Mouse (Mus musculus): ENCODE data around the gene Dnttip1. TPM values are rescaled to one million over a fixed set of nuclear protein-coding genes. Genes with fewer than 3 reads are reported as not detected.
A peak's percentile ranks its signal among the peaks of the same experiment; 100 is the strongest.
"Not testable (repeated sequence)": the region's sequence is repeated elsewhere in the genome, so short reads cannot be mapped to it uniquely, and the experiment has no call there.

Dnttip1 gene
- polyA plus RNA-seq, 1 experiment from 2014 or later = 82.0 TPM

DNA sequence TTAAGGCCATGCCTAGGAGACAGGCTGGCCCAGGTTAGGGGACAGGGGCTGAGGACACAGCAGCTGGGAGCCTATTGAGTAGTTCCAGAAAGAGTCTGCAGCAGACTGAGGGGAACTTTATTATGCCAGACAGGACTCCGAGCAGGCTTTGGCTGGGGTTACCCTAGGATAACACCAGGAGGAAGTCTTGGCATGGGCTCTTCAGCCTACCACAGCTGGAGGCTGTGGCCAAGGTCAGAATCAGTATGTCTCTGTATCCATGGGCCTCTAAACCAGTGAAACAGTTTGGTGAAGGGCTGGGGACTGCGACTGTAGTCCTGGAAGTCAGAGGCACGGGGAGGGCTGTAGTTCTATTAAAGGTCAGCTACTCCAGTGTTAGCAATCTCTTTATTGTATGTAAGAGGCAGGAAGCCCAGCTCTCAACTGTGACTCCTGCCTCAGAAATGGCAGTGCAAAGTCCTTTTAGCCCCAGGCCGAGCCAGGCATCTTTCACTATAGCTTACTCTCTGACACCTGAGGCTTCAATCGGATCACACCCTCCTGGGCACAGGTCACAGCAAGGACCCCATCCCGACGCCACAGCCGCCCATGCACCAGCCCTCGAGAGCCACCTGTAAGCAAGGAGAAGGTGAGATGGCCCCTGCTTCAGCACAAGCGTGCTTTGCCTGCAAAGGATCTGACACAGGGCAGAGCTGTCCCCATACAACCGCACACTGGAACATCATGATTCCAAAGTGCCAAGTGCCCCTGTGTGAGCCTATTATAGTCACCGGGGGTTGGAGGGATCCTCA lies 46.8 kb downstream of the Dnttip1 start:
- Histone ChIP-seq H3K27ac (replicated peaks; ENCODE audit: low read depth, low read length) (no peak overlapping the region), H3K4me3 (ENCODE audit: low read depth, low read length) (no peak overlapping the region), H3K4me2 (ENCODE audit: low read depth, low read length) (no peak overlapping the region), H3K36me3 (replicated peaks; ENCODE audit: control insufficient read depth, insufficient read depth, low read depth, low read length) (peaks cover 4% of the 10 kb centered on the region), H3K9me3 (replicated peaks; ENCODE audit: control insufficient read depth, low read length) (no peaks in the 10 kb centered on the region), H3K9ac (replicated peaks; ENCODE audit: low read length) (no peak overlapping the region), H3K4me1 (ENCODE audit: control insufficient read depth, insufficient read depth, low read length) (no peaks in the 10 kb centered on the region), H3K27me3 (ENCODE audit: control insufficient read depth, insufficient read depth, low read length) (no peaks in the 10 kb centered on the region)
- ATAC-seq (replicated peaks; ENCODE audit: insufficient number of reproducible peaks, low FRiP score, low TSS enrichment, low read depth) = no peak; the same call in 1 of the 2 replicates
- WGBS = 88% methylated on average over 12 of the region's 12 CpGs
- DNase-seq (ENCODE audit: low spot score) = no peak

GRCm38 (mm10) chr2:164793236-164793635 lies 47.5 kb downstream of the Dnttip1 start:
- H3K4me3 ChIP-seq (ENCODE audit: low read depth, low read length) = no peak overlapping the region
- no peak overlapping the region for H3K4me2 ChIP-seq (ENCODE audit: low read depth, low read length)
- no peaks in the 10 kb centered on the region for H3K4me1 ChIP-seq (ENCODE audit: control insufficient read depth, insufficient read depth, low read length)
- no peaks in the 10 kb centered on the region for H3K9me3 ChIP-seq (replicated peaks; ENCODE audit: control insufficient read depth, low read length)
- WGBS = 80% methylated on average over 3 of the region's 3 CpGs
- H3K27me3 ChIP-seq (ENCODE audit: control insufficient read depth, insufficient read depth, low read length) = no peaks in the 10 kb centered on the region
- peaks cover 4% of the 10 kb centered on the region for H3K36me3 ChIP-seq (replicated peaks; ENCODE audit: control insufficient read depth, insufficient read depth, low read depth, low read length)
- H3K9ac ChIP-seq (replicated peaks; ENCODE audit: low read length) = no peak overlapping the region
- no peak overlapping the region for H3K27ac ChIP-seq (replicated peaks; ENCODE audit: low read depth, low read length)
- ATAC-seq (replicated peaks; ENCODE audit: insufficient number of reproducible peaks, low FRiP score, low TSS enrichment, low read depth) (no peak), DNase-seq (ENCODE audit: low spot score) (peak; percentile 74)

DNA sequence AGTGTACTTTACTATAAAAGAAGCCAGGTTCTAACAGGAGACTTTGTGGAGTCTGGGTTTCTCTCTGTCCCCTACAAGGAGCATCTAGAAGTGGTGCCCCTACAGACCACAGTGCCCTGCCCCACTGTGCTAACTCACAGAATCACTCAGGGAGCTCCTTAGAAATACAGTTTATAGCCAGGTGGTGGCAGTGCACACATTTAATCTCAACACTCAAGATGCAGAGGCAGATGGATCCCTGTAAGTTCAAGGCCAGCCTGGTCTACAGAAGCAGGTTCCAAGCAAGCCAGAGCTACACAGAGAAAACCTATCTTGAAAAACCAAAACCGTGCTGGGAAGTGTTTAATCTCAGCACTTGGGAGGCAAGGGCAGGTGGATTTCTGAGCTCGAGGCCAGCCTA lies 48.0 kb downstream of the Dnttip1 start:
- no peak for ATAC-seq (replicated peaks; ENCODE audit: insufficient number of reproducible peaks, low FRiP score, low TSS enrichment, low read depth)
- no peaks in the 10 kb centered on the region for H3K27me3 ChIP-seq (ENCODE audit: control insufficient read depth, insufficient read depth, low read length)
- DNase-seq (ENCODE audit: low spot score) = peak; percentile 26
- no peak overlapping the region for H3K9ac ChIP-seq (replicated peaks; ENCODE audit: low read length)
- no peak overlapping the region for H3K27ac ChIP-seq (replicated peaks; ENCODE audit: low read depth, low read length)
- H3K4me1 ChIP-seq (ENCODE audit: control insufficient read depth, insufficient read depth, low read length) = no peaks in the 10 kb centered on the region
- 96% methylated on average over 2 of the region's 2 CpGs for WGBS
- no peak overlapping the region for H3K4me2 ChIP-seq (ENCODE audit: low read depth, low read length)
- no peak overlapping the region for H3K4me3 ChIP-seq (ENCODE audit: low read depth, low read length)
- no peaks in the 10 kb centered on the region for H3K9me3 ChIP-seq (replicated peaks; ENCODE audit: control insufficient read depth, low read length)
- H3K36me3 ChIP-seq (replicated peaks; ENCODE audit: control insufficient read depth, insufficient read depth, low read depth, low read length) = peaks cover 4% of the 10 kb centered on the region

DNA sequence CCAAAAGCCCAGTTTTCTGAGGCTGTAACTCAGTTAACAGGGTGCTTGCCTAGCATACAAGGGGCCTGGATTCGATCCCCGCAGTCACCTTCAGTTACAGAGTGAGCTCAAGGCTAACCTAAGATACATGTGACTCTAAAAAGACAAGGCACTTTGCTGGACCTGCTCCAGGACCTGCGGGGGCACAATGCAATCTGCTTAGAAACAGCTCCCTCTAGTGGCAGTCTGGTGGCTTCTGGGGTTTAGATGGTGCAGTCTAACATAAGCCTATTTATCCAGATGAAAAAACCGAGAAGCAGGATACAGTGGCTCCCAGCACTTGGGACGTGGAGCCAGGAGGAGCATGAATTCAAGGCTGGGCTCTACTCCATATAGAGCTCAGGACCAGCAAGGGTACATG lies 48.5 kb downstream of the Dnttip1 start:
- no peak overlapping the region for H3K9ac ChIP-seq (replicated peaks; ENCODE audit: low read length)
- H3K27ac ChIP-seq (replicated peaks; ENCODE audit: low read depth, low read length) = no peak overlapping the region
- 30% methylated on average over 5 of the region's 5 CpGs for WGBS
- H3K9me3 ChIP-seq (replicated peaks; ENCODE audit: control insufficient read depth, low read length) = no peaks in the 10 kb centered on the region
- no peak overlapping the region for H3K4me3 ChIP-seq (ENCODE audit: low read depth, low read length)
- ATAC-seq (replicated peaks; ENCODE audit: insufficient number of reproducible peaks, low FRiP score, low TSS enrichment, low read depth) (peak; percentile 41; the same call in 1 of the 2 replicates), DNase-seq (ENCODE audit: low spot score) (peak; percentile 93)
- H3K27me3 ChIP-seq (ENCODE audit: control insufficient read depth, insufficient read depth, low read length) = no peaks in the 10 kb centered on the region
- H3K4me2 ChIP-seq (ENCODE audit: low read depth, low read length) = no peak overlapping the region
- H3K36me3 ChIP-seq (replicated peaks; ENCODE audit: control insufficient read depth, insufficient read depth, low read depth, low read length) = peaks cover 4% of the 10 kb centered on the region
- no peaks in the 10 kb centered on the region for H3K4me1 ChIP-seq (ENCODE audit: control insufficient read depth, insufficient read depth, low read length)

DNA sequence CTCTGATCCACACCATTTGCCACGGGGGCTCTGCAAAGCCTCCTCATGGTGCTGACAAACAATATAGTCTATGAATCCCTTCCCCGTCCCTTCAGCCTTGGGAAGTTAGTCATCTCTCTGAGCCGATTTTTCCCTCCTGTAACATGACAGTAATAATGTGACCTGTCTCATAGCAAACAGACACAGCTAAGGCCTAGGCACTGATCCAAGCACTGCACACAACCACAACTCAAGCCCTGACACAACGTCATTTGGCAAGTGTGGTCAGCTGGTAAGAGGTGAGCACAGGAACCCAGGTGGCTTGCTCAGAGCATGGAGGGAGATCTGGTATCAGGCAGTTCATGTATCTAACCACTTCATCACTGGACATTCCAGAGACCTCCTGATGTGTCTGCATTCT lies 50.1 kb downstream of the Dnttip1 start:
- no peak overlapping the region for H3K4me3 ChIP-seq (ENCODE audit: low read depth, low read length)
- H3K9me3 ChIP-seq (replicated peaks; ENCODE audit: control insufficient read depth, low read length) = no peaks in the 10 kb centered on the region
- no peak overlapping the region for H3K4me2 ChIP-seq (ENCODE audit: low read depth, low read length)
- H3K27me3 ChIP-seq (ENCODE audit: control insufficient read depth, insufficient read depth, low read length) = no peaks in the 10 kb centered on the region
- H3K9ac ChIP-seq (replicated peaks; ENCODE audit: low read length) = no peak overlapping the region
- WGBS = 87% methylated on average over 4 of the region's 4 CpGs
- no peak overlapping the region for H3K27ac ChIP-seq (replicated peaks; ENCODE audit: low read depth, low read length)
- ATAC-seq (replicated peaks; ENCODE audit: insufficient number of reproducible peaks, low FRiP score, low TSS enrichment, low read depth) (no peak), DNase-seq (ENCODE audit: low spot score) (no peak)
- H3K36me3 ChIP-seq (replicated peaks; ENCODE audit: control insufficient read depth, insufficient read depth, low read depth, low read length) = peaks cover 4% of the 10 kb centered on the region
- H3K4me1 ChIP-seq (ENCODE audit: control insufficient read depth, insufficient read depth, low read length) = no peaks in the 10 kb centered on the region

DNA sequence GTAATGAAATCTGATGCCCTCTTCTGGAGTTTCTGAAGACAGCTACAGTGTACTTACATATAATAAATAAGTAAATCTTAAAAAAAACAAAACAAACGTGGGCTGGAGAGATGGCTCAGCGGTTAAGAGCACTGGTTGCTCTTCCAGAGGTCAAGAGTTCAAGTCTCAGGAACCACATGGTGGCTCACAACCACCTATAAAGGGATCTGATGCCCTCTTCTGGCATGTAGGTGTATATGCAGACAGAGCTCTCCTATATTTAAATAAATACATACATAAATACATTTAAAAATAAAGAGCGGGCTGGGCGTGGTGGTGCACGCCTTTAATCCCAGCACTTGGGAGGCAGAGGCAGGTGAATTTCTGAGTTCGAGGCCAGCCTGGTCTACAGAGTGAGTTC lies 52.8 kb downstream of the Dnttip1 start:
- not testable (repeated sequence) for H3K4me1 ChIP-seq (ENCODE audit: control insufficient read depth, insufficient read depth, low read length); H3K27me3 ChIP-seq (ENCODE audit: control insufficient read depth, insufficient read depth, low read length); H3K4me2 ChIP-seq (ENCODE audit: low read depth, low read length); H3K4me3 ChIP-seq (ENCODE audit: low read depth, low read length); H3K9me3 ChIP-seq (replicated peaks; ENCODE audit: control insufficient read depth, low read length); H3K9ac ChIP-seq (replicated peaks; ENCODE audit: low read length); H3K27ac ChIP-seq (replicated peaks; ENCODE audit: low read depth, low read length); DNase-seq (ENCODE audit: low spot score); ATAC-seq (replicated peaks; ENCODE audit: insufficient number of reproducible peaks, low FRiP score, low TSS enrichment, low read depth); H3K36me3 ChIP-seq (replicated peaks; ENCODE audit: control insufficient read depth, insufficient read depth, low read depth, low read length)
- 80% methylated on average over 5 of the region's 6 CpGs for WGBS

GRCm38 (mm10) chr2:164800252-164801004 lies 54.6 kb downstream of the Dnttip1 start:
- WGBS = 94% methylated on average over 13 of the region's 13 CpGs
- Histone ChIP-seq H3K27me3 (ENCODE audit: control insufficient read depth, insufficient read depth, low read length) (no peaks in the 10 kb centered on the region), H3K4me3 (ENCODE audit: low read depth, low read length) (no peak overlapping the region)

More at GRCm38 (mm10) chr2:164800252-164801004, 54.6 kb downstream of the Dnttip1 start:
- Histone ChIP-seq H3K9ac (replicated peaks; ENCODE audit: low read length) (no peak overlapping the region), H3K4me2 (ENCODE audit: low read depth, low read length) (no peak overlapping the region), H3K27ac (replicated peaks; ENCODE audit: low read depth, low read length) (no peak overlapping the region), H3K9me3 (replicated peaks; ENCODE audit: control insufficient read depth, low read length) (no peaks in the 10 kb centered on the region), H3K4me1 (ENCODE audit: control insufficient read depth, insufficient read depth, low read length) (no peaks in the 10 kb centered on the region), H3K36me3 (replicated peaks; ENCODE audit: control insufficient read depth, insufficient read depth, low read depth, low read length) (no peaks in the 10 kb centered on the region; the same call in none of the 2 replicates)
- no peak for DNase-seq (ENCODE audit: low spot score)
- ATAC-seq (replicated peaks; ENCODE audit: insufficient number of reproducible peaks, low FRiP score, low TSS enrichment, low read depth) = no peak

Data from embryonic facial prominence, embryonic 11.5 days (tissue).